Mouse (Mus musculus) kidney, adult 2 months (tissue): Measurements from ENCODE around the gene Fnbp1l.

Experiments used
- CTCF ChIP-seq: fragments of 200-500 bp; conservative IDR thresholded peaks from 2 replicates; pipeline ENCODE4 v1.5.1; 2011; ENCODE audit warnings: low read depth, mild to moderate bottlenecking, control low read depth, low read length, moderate library complexity, mixed read lengths; ENCODE audit not compliant: insufficient read depth, insufficient read length
- POLR2A ChIP-seq: fragments of 200-500 bp; IDR thresholded peaks from one replicate; pipeline ENCODE4 v1.6.1; 2011; ENCODE audit warnings: low read depth, low read length, control low read depth

DNA sequence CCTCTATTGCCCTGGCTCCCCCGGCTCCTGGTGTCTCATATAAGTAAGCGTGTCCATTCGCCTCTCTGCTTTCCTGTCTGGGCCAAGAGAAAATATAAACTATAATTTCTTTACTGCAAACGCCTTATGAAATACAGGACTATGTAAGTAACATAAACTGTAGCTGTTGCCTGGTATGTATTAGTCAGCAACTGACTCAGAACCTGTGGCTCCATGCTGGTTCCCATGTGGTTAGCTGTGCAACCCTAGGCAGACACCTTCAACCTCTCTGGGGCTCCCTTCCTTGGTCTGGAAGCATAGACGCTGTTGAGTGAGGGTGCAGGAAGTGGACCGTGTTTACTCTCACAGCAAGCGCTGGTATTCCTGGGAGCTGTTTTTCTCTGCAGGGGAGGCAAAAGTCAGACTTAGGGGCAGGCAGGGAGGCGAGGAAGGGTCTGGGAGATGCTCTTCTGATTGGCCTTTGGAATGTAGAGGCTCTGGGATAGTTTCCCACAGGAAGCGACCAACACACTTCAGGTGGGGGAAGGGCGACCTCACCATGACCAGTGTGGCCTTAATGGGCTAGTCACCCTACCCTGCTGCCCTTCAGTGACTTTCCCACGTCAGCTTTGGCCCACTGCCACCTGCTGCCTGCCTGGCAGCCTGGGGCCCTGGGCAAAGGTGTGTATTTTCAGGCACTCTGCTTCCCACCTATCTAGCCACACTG lies 109.8 kb downstream of the Fnbp1l start:
- TF ChIP-seq POLR2A: no peak
- no peak for TF ChIP-seq CTCF
